Mouse (Mus musculus) bone marrow macrophage, adult 2 months (primary cell): Measurements from ENCODE around the gene Qsox2.

Source experiments
- CTCF ChIP-seq: IDR thresholded peaks from 2 replicates; pipeline ENCODE4 v1.5.1; 2012; ENCODE audit warnings: low read depth, mild to moderate bottlenecking, low read length, moderate library complexity
- POLR2A ChIP-seq: IDR thresholded peaks from 2 replicates; pipeline ENCODE4 v1.6.1; 2012; ENCODE audit warnings: mild to moderate bottlenecking, low read depth, low read length, borderline replicate concordance

GRCm38 (mm10) chr2:26257315-26258096 is 20.2 kb upstream of the Qsox2 start:
- TF ChIP-seq POLR2A = no peak
- TF ChIP-seq CTCF = no peak
